Mouse (Mus musculus) C2C12 (cell line): ENCODE data around the gene Sema4a.

Experiments
- CEBPB ChIP-seq: IDR thresholded peaks from one replicate; pipeline ENCODE4 v1.6.1; 2011; ENCODE audit warnings: low read depth, mild to moderate bottlenecking, control low read depth, moderate library complexity
- CTCF ChIP-seq: IDR thresholded peaks from one replicate; pipeline ENCODE4 v1.5.1; 2011; ENCODE audit not compliant: control insufficient read depth, insufficient read depth, insufficient read length
- MAX ChIP-seq: IDR thresholded peaks from one replicate; pipeline ENCODE4 v1.6.1; 2011; ENCODE audit warnings: mild to moderate bottlenecking, control low read depth
- MYOG ChIP-seq: IDR thresholded peaks from one replicate; pipeline ENCODE4 v1.6.1; 2011; ENCODE audit not compliant: control insufficient read depth, insufficient read length; ENCODE audit errors: extremely low read depth
- USF1 ChIP-seq: IDR thresholded peaks from one replicate; pipeline ENCODE4 v1.6.1; 2011; ENCODE audit warnings: low read depth, mild to moderate bottlenecking, control low read depth, moderate library complexity

DNA sequence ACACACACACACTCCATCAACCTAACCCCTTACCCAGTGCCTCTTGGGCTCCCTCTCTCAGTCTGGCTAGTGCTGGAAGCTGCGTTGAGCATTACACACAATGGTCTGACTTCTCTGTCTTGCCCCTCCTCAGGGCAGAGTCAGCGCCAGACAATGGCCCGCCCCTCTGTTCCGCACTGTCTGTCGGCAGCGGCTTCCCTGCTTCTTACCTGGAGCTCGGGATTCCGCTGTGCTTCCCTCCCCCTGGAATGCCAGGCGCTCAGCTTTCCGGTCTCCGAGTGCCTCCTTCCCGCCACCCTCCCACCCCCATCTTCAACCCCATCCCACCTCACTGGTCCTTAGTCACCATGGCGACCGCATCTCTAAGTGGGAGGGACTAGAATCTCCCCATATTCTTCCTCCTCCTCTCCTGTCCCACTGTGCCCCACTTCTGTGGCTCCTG, 2.2 kb downstream of the Sema4a start:
- TF ChIP-seq CTCF (no peak), USF1 (no peak), MAX (no peak), CEBPB (no peak), MYOG (no peak)
